Mouse (Mus musculus) midbrain, postnatal 0 days (tissue): ENCODE data around the gene Lmna. TPM values are rescaled to one million over a fixed set of nuclear protein-coding genes. Genes with fewer than 3 reads are reported as not detected.

Experiments
- ATAC-seq: fragments of 200-750 bp; cut with Nextera tagmentation; 2 replicates; pipeline ENCODE4 v1.8.0; 2017; ENCODE audit warnings: moderate number of reproducible peaks, mild to moderate bottlenecking, moderate TSS enrichment, moderate library complexity; ENCODE audit not compliant: low FRiP score
- DNase-seq: peaks from one replicate; pipeline ENCODE4 v3.0.0-alpha.2; 2015; ENCODE audit warnings: low spot score
- H3K27ac ChIP-seq: fragments of 300-500 bp; sonication (generic); 2 replicates; pipeline ENCODE4 v1.5.1; 2014; ENCODE audit warnings: low read depth, mild to moderate bottlenecking, low read length, mixed read lengths
- H3K27me3 ChIP-seq: fragments of 300-500 bp; sonication (generic); 2 replicates; pipeline ENCODE4 v1.6.1; 2014; ENCODE audit warnings: low read length, control low read depth, mixed read lengths; ENCODE audit not compliant: insufficient read depth
- H3K36me3 ChIP-seq: fragments of 300-500 bp; sonication (generic); 2 replicates; pipeline ENCODE4 v1.6.1; 2014; ENCODE audit warnings: low read length, control low read depth, mixed read lengths; ENCODE audit not compliant: insufficient read depth
- H3K4me1 ChIP-seq: fragments of 300-500 bp; sonication (generic); 2 replicates; pipeline ENCODE4 v1.6.1; 2014; ENCODE audit warnings: mild to moderate bottlenecking, control low read depth, antibody characterized with exemption, low read length, mixed read lengths; ENCODE audit not compliant: insufficient read depth
- H3K4me2 ChIP-seq: fragments of 300-500 bp; sonication (generic); 2 replicates; pipeline ENCODE4 v1.6.1; 2014; ENCODE audit warnings: low read depth, mild to moderate bottlenecking, low read length, mixed read lengths; ENCODE audit not compliant: poor library complexity, severe bottlenecking
- H3K4me3 ChIP-seq: fragments of 300-500 bp; sonication (generic); 2 replicates; pipeline ENCODE4 v1.5.1; 2014; ENCODE audit warnings: low read depth, mild to moderate bottlenecking, low read length, moderate library complexity
- H3K9ac ChIP-seq: fragments of 300-500 bp; sonication (generic); replicated peaks from 2 replicates; pipeline ENCODE4 v1.6.1; 2014; ENCODE audit warnings: mild to moderate bottlenecking, low read length, moderate library complexity, mixed read lengths; ENCODE audit not compliant: poor library complexity, severe bottlenecking
- H3K9me3 ChIP-seq: fragments of 300-500 bp; sonication (generic); 2 replicates; pipeline ENCODE4 v1.6.1; 2016; ENCODE audit warnings: low read length, control low read depth
- CTCF ChIP-seq: IDR thresholded peaks from 2 replicates; pipeline ENCODE4 v1.5.1; 2016; ENCODE audit warnings: antibody characterized with exemption, mild to moderate bottlenecking
- WGBS: fragments of 180-500 bp; shearing (Covaris S2); extraction: QIAGEN DNeasy Blood & Tissue Kit; methylation state at CpG from one replicate; pipeline ENCODE4 v1.1.7; 2014; 5-methylcytosine and 5-hydroxymethylcytosine counted together
- polyA plus RNA-seq: library from polyadenylated mRNA; unstranded; fragments of >200 nt; fragmentation: Nextera tagmentation; extraction: Ambion mirVana; gene quantifications from 2 replicates; pipeline ENCODE4 v1.2.1, GENCODE M21; 2015
- total RNA-seq: library from RNA; depleted of rRNA; stranded (reverse); fragments of >200 nt; gene quantifications from 2 replicates; pipeline ENCODE4 v1.2.3, GENCODE M21; 2014

Lmna gene
- total and polyA plus RNA-seq, 2 experiments from 2014 or later: 74.1 to 75.0 TPM

DNA sequence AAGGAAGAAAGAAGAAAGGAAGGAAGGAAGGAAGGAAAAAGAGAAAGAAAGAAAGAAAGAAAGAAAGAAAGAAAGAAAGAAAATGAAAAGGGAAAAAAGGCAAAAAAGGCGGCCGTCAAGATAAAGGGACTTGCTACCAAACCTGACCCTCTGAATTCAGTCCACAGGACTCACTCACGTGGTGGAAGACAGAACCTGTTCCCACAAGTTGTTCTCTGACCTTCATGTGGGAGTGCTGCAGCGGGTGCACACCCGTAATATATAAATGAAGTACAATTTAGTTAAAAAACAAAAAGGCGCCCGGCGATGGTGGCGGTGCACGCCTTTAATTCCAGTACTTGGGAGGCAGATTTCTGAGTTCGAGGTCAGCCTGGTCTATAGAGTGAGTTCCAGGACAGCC is 18.9 kb upstream of the Lmna start:
- peaks cover 6% of the 10 kb centered on the region for H3K36me3 ChIP-seq
- H3K4me3 ChIP-seq: no peak overlapping the region
- WGBS: 85% methylated on average over 11 of the region's 11 CpGs
- H3K4me1 ChIP-seq: peaks cover 19% of the 10 kb centered on the region
- TF ChIP-seq CTCF: no peak
- H3K27me3 ChIP-seq: no peaks in the 10 kb centered on the region
- no peak for DNase-seq
- H3K27ac ChIP-seq: no peak overlapping the region
- no peak overlapping the region for H3K9ac ChIP-seq
- H3K9me3 ChIP-seq: no peaks in the 10 kb centered on the region
- ATAC-seq: no peak
- no peak overlapping the region for H3K4me2 ChIP-seq

DNA sequence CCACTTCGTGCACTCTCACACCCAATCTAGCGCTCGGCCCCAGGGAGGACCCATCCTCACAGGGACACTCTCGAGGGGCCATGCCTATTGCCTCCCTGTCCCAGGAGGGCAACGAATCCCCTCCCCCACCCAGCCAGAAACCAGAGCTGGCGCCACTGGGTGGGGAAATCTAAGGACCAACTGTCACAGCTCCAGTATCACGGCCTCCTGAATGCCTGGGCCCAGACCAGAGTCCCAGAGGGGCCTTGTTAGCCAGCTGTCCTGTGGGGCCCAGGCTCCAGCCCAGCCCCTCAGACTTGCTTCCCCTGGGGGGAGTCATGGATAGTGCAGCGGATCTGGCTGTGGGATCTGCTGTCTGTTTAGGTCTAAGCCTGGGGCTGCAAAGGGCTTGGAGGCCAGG is 17.8 kb upstream of the Lmna start:
- Histone ChIP-seq H3K27me3 (no peaks in the 10 kb centered on the region), H3K9ac (peak overlapping the region; percentile 33), H3K27ac (no peak overlapping the region), H3K36me3 (peaks cover 6% of the 10 kb centered on the region), H3K9me3 (no peaks in the 10 kb centered on the region), H3K4me2 (peak overlapping the region; percentile 12; the same call in 1 of the 2 replicates), H3K4me1 (peaks cover 19% of the 10 kb centered on the region), H3K4me3 (no peak overlapping the region)
- ATAC-seq: no peak
- 21% methylated on average over 8 of the region's 8 CpGs for WGBS
- no peak for TF ChIP-seq CTCF
- DNase-seq: no peak

DNA sequence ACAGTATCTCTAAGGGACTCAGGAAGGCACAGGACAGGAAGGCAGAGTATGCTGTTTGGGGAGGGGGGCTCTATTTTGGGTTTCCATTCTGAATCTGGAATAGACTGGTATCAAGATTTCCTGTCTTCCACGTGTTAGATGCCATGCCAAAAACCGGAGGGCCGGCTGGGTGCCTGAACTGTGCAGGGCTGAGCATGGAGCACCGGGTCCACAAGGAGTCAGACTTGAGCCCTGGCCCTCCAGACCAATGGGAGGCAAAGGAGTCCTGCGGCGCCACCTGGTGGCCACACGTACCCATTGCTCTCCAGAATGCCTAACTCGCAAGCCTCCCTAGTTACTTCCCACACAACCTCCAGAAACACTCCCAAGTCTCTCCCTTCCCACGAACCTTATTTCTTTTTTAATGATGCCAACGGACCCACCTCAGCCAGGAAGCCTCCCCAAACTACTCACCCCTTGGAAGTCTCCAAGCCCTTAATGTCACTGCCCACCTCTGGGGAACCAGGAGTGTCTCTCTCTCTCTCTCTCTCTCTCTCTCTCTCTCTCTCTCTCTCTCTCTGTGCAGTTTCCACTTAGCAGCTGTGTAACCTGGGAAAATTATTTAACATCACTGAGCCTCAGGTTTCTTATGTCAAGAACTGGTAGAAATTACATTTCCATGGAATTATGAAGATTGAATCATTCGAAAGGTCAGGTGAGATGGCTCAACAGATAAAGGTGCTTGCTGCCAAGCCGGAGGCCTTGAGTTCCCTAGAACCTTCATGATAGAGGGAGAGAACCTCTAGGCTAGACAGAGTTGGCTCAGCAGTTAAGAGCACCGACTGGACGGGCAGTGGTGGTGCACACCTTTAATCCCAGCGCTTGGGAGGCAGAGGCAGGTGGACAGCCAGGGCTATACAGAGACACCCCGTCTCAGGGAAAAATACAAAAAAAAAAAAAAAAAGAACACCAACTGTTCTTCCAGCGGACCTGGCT is 16.7 kb upstream of the Lmna start:
- Histone ChIP-seq H3K36me3 (peaks cover 6% of the 10 kb centered on the region), H3K4me1 (peaks cover 19% of the 10 kb centered on the region), H3K27me3 (no peaks in the 10 kb centered on the region), H3K4me2 (peak overlapping the region; percentile 22; the same call in 1 of the 2 replicates), H3K27ac (peak overlapping the region; percentile 12; the same call in 1 of the 2 replicates), H3K4me3 (peak overlapping the region; percentile 8; the same call in 1 of the 2 replicates), H3K9me3 (no peaks in the 10 kb centered on the region), H3K9ac (no peak overlapping the region)
- ATAC-seq: peak; percentile 83
- peak; percentile 99 for TF ChIP-seq CTCF
- DNase-seq: peak; percentile 93
- 32% methylated on average over 17 of the region's 17 CpGs for WGBS

DNA sequence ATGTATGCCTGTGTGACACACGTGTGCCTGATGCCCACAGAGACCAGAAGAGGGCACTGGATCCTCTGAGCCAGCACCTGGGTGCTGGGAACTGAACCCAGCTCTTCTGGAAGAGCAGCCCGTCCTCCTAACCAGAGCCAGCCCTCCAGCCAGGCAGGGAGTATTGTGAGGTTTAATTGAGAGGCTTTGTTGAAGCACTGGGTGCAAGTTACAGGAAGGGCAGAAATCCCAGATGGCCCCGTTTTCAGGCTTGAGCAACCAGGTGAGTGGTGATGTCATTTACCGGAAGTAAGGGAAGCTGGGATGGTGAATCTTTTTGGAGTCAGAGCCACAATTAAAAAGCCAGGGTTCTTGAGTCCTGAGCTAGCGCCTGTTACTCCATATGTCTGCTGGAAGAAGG is 15.3 kb upstream of the Lmna start:
- Histone ChIP-seq H3K4me3 (no peak overlapping the region), H3K4me2 (no peak overlapping the region), H3K9ac (no peak overlapping the region), H3K36me3 (peaks cover 6% of the 10 kb centered on the region), H3K9me3 (no peaks in the 10 kb centered on the region), H3K27ac (no peak overlapping the region), H3K27me3 (no peaks in the 10 kb centered on the region), H3K4me1 (peaks cover 13% of the 10 kb centered on the region)
- no peak for ATAC-seq
- no peak for DNase-seq
- 86% methylated on average over 5 of the region's 5 CpGs for WGBS
- TF ChIP-seq CTCF: peak; percentile 12; the same call in 1 of the 2 replicates

DNA sequence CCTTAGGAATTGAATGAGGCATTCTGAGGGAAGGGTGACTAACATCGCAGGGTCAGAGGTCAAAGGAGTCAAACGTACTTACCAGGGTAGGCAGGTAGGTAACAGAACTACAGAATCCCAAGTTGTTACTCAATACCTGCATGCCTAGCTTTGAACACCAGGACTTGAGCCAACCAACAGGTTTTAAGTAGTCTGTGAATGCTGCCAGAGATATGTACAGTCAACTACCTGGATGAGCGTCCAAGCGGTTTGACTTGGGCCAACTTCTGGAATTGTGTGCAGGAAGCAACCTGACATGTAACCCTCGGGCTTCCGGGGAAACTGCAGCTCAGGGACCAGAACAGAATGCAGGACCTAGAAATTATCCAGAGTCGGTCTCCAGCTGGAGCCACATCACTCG is 13.3 kb upstream of the Lmna start:
- H3K9ac ChIP-seq: no peak overlapping the region
- DNase-seq (no peak), ATAC-seq (no peak)
- H3K4me3 ChIP-seq: no peak overlapping the region
- H3K9me3 ChIP-seq: no peaks in the 10 kb centered on the region
- no peak overlapping the region for H3K27ac ChIP-seq
- TF ChIP-seq CTCF: no peak
- H3K4me2 ChIP-seq: no peak overlapping the region
- peaks cover 6% of the 10 kb centered on the region for H3K36me3 ChIP-seq
- 89% methylated on average over 8 of the region's 8 CpGs for WGBS
- H3K4me1 ChIP-seq: peaks cover 7% of the 10 kb centered on the region
- no peaks in the 10 kb centered on the region for H3K27me3 ChIP-seq

DNA sequence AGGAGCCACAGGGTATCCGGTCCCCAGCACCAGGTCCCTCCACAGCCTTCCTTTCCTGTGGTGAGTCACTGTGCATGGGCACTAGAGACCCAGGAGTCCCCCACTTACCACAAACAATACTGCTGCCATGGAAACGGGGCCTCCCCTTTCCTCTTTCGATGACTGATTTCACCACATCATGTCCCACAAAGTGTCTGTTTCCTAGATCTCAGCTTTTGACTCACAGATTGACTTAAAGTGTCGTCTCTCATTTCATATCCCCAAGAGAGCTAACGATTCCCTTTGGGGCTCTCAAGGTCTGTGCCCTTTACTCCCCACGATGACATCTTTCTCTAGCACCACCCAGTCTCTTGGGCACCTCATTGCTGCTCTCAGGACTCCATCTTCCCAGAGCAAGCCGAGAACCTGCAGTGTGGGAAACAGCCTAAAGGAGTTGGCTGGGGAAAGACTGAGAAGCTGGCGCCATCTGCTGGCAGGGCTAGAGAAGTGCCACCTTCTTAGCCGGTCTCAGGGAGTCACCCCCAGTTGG is 12.1 kb upstream of the Lmna start:
- H3K36me3 ChIP-seq: peaks cover 6% of the 10 kb centered on the region

More for the DNA sequence above, 12.1 kb upstream of the Lmna start:
- peak; percentile 57 for DNase-seq
- H3K27ac ChIP-seq: no peak overlapping the region
- H3K9ac ChIP-seq: no peak overlapping the region
- no peaks in the 10 kb centered on the region for H3K27me3 ChIP-seq
- no peak overlapping the region for H3K4me2 ChIP-seq
- no peaks in the 10 kb centered on the region for H3K4me1 ChIP-seq
- no peaks in the 10 kb centered on the region for H3K9me3 ChIP-seq
- WGBS: 33% methylated on average over 9 of the region's 9 CpGs
- H3K4me3 ChIP-seq: no peak overlapping the region
- peak; percentile 87 for TF ChIP-seq CTCF
- ATAC-seq: no peak
